Comparison of ENCODE assay signal across 8 mouse cellular contexts in genomic region chr4:117250982-117251381, GRCm38 (mm10). TPM values are rescaled to one million over a fixed set of nuclear protein-coding genes. Genes with fewer than 3 reads are reported as not detected.
A peak's percentile ranks its signal among the peaks of the same experiment; 100 is the strongest.
DNase-seq lines count a peak whose midpoint lies in the region; ATAC-seq and TF ChIP-seq lines count a peak whose summit lies in the region.
"Had no signal": no experiment of that assay in that cellular context is flagged by ENCODE, and none has a peak within 500 bp of the region (broad histone marks: within the 10 kb centered on the region; RNA-seq: fewer than 3 reads in every experiment).

No protein-coding gene starts in this region.

- no peak for TF ChIP-seq CTCF in lung, adult 2 months (IDR thresholded peaks at IDR 0.05; ENCODE audit: insufficient read depth, low read length)

- peak overlapping the region; percentile 69 for H3K4me2 ChIP-seq in lung, embryonic 16.5 days (ENCODE audit: low read depth, low read length)
- no peak overlapping the region for H3K4me2 ChIP-seq in limb, embryonic 14.5 days (replicated peaks; ENCODE audit: low read depth, low read length, severe bottlenecking)
- peak overlapping the region; percentile 63 for H3K4me2 ChIP-seq in stomach, embryonic 14.5 days (replicated peaks; ENCODE audit: low read depth, low read length)

- no peak overlapping the region for H3K27ac ChIP-seq in lung, embryonic 16.5 days (ENCODE audit: low read length)
- no peak overlapping the region for H3K27ac ChIP-seq in hindbrain, embryonic 10.5 days
- H3K27ac ChIP-seq in limb, embryonic 14.5 days (replicated peaks; ENCODE audit: low read depth, low read length), result no peak overlapping the region
- H3K27ac ChIP-seq in stomach, embryonic 14.5 days (ENCODE audit: low read length), result no peak overlapping the region

- DNase-seq in lung, adult 2 months, result no peak
- DNase-seq in hindbrain, embryonic 10.5 days (ENCODE audit: low spot score), result no peak
- DNase-seq in limb, embryonic 14.5 days (ENCODE audit: low spot score), result no peak
- no peak for DNase-seq in left cerebral cortex, adult 8-10 months (ENCODE audit: low spot score in 2 of 2)
- DNase-seq in urinary bladder, postnatal 10 days (ENCODE audit: low spot score), result no peak

- no peak for TF ChIP-seq POLR2A in lung, adult 2 months (IDR thresholded peaks at IDR 0.05; ENCODE audit: borderline replicate concordance, extremely low read depth, low read depth, low read length)
- TF ChIP-seq POLR2A in limb, embryonic 14.5 days (IDR thresholded peaks at IDR 0.05; ENCODE audit: borderline replicate concordance, extremely low read depth, insufficient read depth, insufficient read length), result no peak

- H3K27me3 ChIP-seq in lung, embryonic 16.5 days (ENCODE audit: control insufficient read depth, insufficient read depth, low read depth, low read length), result no peaks in the 10 kb centered on the region
- H3K27me3 ChIP-seq in hindbrain, embryonic 10.5 days (ENCODE audit: insufficient read depth, poor library complexity, severe bottlenecking), result peaks cover 12% of the 10 kb centered on the region; the same call in 1 of the 2 replicates
- H3K27me3 ChIP-seq in limb, embryonic 14.5 days (ENCODE audit: control insufficient read depth, insufficient read depth, low read length), result no peaks in the 10 kb centered on the region
- H3K27me3 ChIP-seq in stomach, embryonic 14.5 days (ENCODE audit: control insufficient read depth, insufficient read depth, low read length), result no peaks in the 10 kb centered on the region

- WGBS in lung, embryonic 16.5 days, result 67% methylated on average over 1 of the region's 1 CpGs
- WGBS in lung, adult 2 months, result 85% methylated on average over 1 of the region's 1 CpGs
- WGBS in hindbrain, embryonic 10.5 days, result 69% methylated on average over 1 of the region's 1 CpGs
- 91% methylated on average over 1 of the region's 1 CpGs for WGBS in limb, embryonic 14.5 days
- 80% methylated on average over 1 of the region's 1 CpGs for WGBS in stomach, embryonic 14.5 days

- no peaks in the 10 kb centered on the region for H3K36me3 ChIP-seq in lung, embryonic 16.5 days (ENCODE audit: control insufficient read depth, insufficient read depth, low read length)
- H3K36me3 ChIP-seq in hindbrain, embryonic 10.5 days, result no peaks in the 10 kb centered on the region
- H3K36me3 ChIP-seq in limb, embryonic 14.5 days (ENCODE audit: control insufficient read depth, insufficient read depth, low read length), result no peaks in the 10 kb centered on the region
- no peaks in the 10 kb centered on the region for H3K36me3 ChIP-seq in stomach, embryonic 14.5 days (ENCODE audit: control insufficient read depth, insufficient read depth, low read length)

- ATAC-seq in lung, embryonic 16.5 days (ENCODE audit: low read depth), result no peak
- ATAC-seq in limb, embryonic 14.5 days (ENCODE audit: low FRiP score, low read depth), result no peak
- ATAC-seq in stomach, embryonic 14.5 days (ENCODE audit: insufficient number of reproducible peaks, insufficient read depth, low FRiP score, low read depth), result no peak

- H3K4me1 ChIP-seq in lung, embryonic 16.5 days (replicated peaks; ENCODE audit: control insufficient read depth, insufficient read depth, low read length), result peaks cover 10% of the 10 kb centered on the region
- peaks cover 5% of the 10 kb centered on the region; the same call in 1 of the 2 replicates for H3K4me1 ChIP-seq in lung, adult 2 months (ENCODE audit: control insufficient read depth, insufficient read depth, low read length)
- H3K4me1 ChIP-seq in hindbrain, embryonic 10.5 days (replicated peaks), result peaks cover 42% of the 10 kb centered on the region
- H3K4me1 ChIP-seq in limb, embryonic 14.5 days (ENCODE audit: control insufficient read depth, insufficient read depth, low read length), result peaks cover 14% of the 10 kb centered on the region
- H3K4me1 ChIP-seq in stomach, embryonic 14.5 days (ENCODE audit: control insufficient read depth, insufficient read depth, low read length), result 0 out of 2 replicates have a peak, but pooled peaks cover 12% of the 10 kb centered on the region

- H3K9ac ChIP-seq in lung, embryonic 16.5 days (ENCODE audit: low read length), result no peak overlapping the region
- no peak overlapping the region for H3K9ac ChIP-seq in limb, embryonic 14.5 days (ENCODE audit: low read depth, low read length, severe bottlenecking)
- no peak overlapping the region for H3K9ac ChIP-seq in stomach, embryonic 14.5 days (replicated peaks; ENCODE audit: low read depth, low read length)

- H3K4me3 ChIP-seq in lung, embryonic 16.5 days (ENCODE audit: low read length), result peak overlapping the region; percentile 80
- H3K4me3 ChIP-seq in lung, adult 2 months (replicated peaks; ENCODE audit: extremely low read depth, low read depth, low read length), result no peak overlapping the region
- peak overlapping the region; percentile 72 for H3K4me3 ChIP-seq in hindbrain, embryonic 10.5 days
- H3K4me3 ChIP-seq in limb, embryonic 14.5 days (replicated peaks; ENCODE audit: low read length), result peak overlapping the region; percentile 66; the same call in 1 of the 2 replicates
- H3K4me3 ChIP-seq in stomach, embryonic 14.5 days (ENCODE audit: low read depth, low read length), result peak overlapping the region; percentile 58; the same call in 1 of the 2 replicates

- H3K9me3 ChIP-seq in lung, embryonic 16.5 days (ENCODE audit: control insufficient read depth, low read length), result no peaks in the 10 kb centered on the region
- no peaks in the 10 kb centered on the region for H3K9me3 ChIP-seq in hindbrain, embryonic 10.5 days
- no peaks in the 10 kb centered on the region for H3K9me3 ChIP-seq in limb, embryonic 14.5 days (ENCODE audit: control insufficient read depth, low read length)
- H3K9me3 ChIP-seq in stomach, embryonic 14.5 days (ENCODE audit: control insufficient read depth, low read depth, low read length), result no peaks in the 10 kb centered on the region

RNA-seq across cellular contexts. Expression of gene Tmem53, which starts 0.8 kb away (rescaled TPM):
- 19.9 and 25.3 TPM in 2 replicates for polyA plus RNA-seq in lung, embryonic 16.5 days (2015; fragmentation: Nextera tagmentation; extraction: Ambion mirVana)
- 21.7 and 24.1 TPM in 2 replicates for polyA plus RNA-seq in lung, adult 2 months (2012; rRNA removed)
- 10.7 and 13.1 TPM in 2 replicates for polyA plus RNA-seq in hindbrain, embryonic 10.5 days (2016; fragmentation: Nextera tagmentation; extraction: Ambion mirVana)
- 7.7 and 11.2 TPM in 2 replicates for polyA plus RNA-seq in limb, embryonic 14.5 days (2012; rRNA removed)
- polyA plus RNA-seq in limb, embryonic 14.5 days (2014; fragmentation: Nextera tagmentation; extraction: Ambion mirVana), result 10.5 and 12.0 TPM in 2 replicates
- 18.9 and 19.4 TPM in 2 replicates for polyA plus RNA-seq in stomach, embryonic 14.5 days (2014; fragmentation: Nextera tagmentation; extraction: Ambion mirVana)
- total RNA-seq in left cerebral cortex, adult 8-10 months (2022), result 1 to 10 TPM; 5.4 to 6.8 (median 6.1) TPM

RNA-seq across cellular contexts. Expression of gene Armh1, which starts 0.9 kb away (rescaled TPM):
- polyA plus RNA-seq in lung, embryonic 16.5 days (2015; fragmentation: Nextera tagmentation; extraction: Ambion mirVana), result 2.0 and 3.6 TPM in 2 replicates
- 4.2 and 5.2 TPM in 2 replicates for polyA plus RNA-seq in lung, adult 2 months (2012; rRNA removed)
- 0.39 and 0.62 TPM in 2 replicates for polyA plus RNA-seq in hindbrain, embryonic 10.5 days (2016; fragmentation: Nextera tagmentation; extraction: Ambion mirVana)
- 1.4 and 1.9 TPM in 2 replicates for polyA plus RNA-seq in limb, embryonic 14.5 days (2012; rRNA removed)
- polyA plus RNA-seq in limb, embryonic 14.5 days (2014; fragmentation: Nextera tagmentation; extraction: Ambion mirVana), result 0.40 and 1.3 TPM in 2 replicates
- polyA plus RNA-seq in stomach, embryonic 14.5 days (2014; fragmentation: Nextera tagmentation; extraction: Ambion mirVana), result 0.30 and 1.3 TPM in 2 replicates
- under 1 TPM; 0.32 to 0.91 (median 0.43) TPM for total RNA-seq in left cerebral cortex, adult 8-10 months (2022)
- total RNA-seq: liver, adult 2 months had no signal
- polyA plus RNA-seq: liver, adult 2 months had no signal
